Mouse (Mus musculus) G1E (cell line): ENCODE results near the gene Cebpe. TPM values are rescaled to one million over a fixed set of nuclear protein-coding genes. Genes with fewer than 3 reads are reported as not detected.
A peak's percentile ranks its signal among the peaks of the same experiment; 100 is the strongest.

Source experiments
- ATAC-seq: 2 replicates; pipeline ENCODE4 v1.8.0; 2016; ENCODE audit warnings: mild to moderate bottlenecking; ENCODE audit not compliant: insufficient number of reproducible peaks, poor library complexity, low FRiP score, severe bottlenecking; ENCODE audit errors: extremely low read depth
- DNase-seq: peaks from one replicate; pipeline ENCODE4 v3.0.0; 2012; ENCODE audit warnings: low spot score
- H3K27me3 ChIP-seq: 2 replicates; pipeline ENCODE4 v1.6.1; 2012; ENCODE audit warnings: mild to moderate bottlenecking, low read length, inconsistent platforms; ENCODE audit not compliant: insufficient read depth
- H3K36me3 ChIP-seq: replicated peaks from 2 replicates; pipeline ENCODE3; 2012; ENCODE audit warnings: mild to moderate bottlenecking, inconsistent platforms
- H3K4me1 ChIP-seq: 2 replicates; pipeline ENCODE4 v1.6.1; 2012; ENCODE audit warnings: low read depth, low read length, inconsistent platforms, mixed read lengths; ENCODE audit not compliant: insufficient read depth
- H3K4me3 ChIP-seq: 2 replicates; pipeline ENCODE4 v1.5.1; 2012; ENCODE audit warnings: low read depth, mild to moderate bottlenecking, inconsistent platforms, low read length, moderate library complexity, mixed read lengths
- H3K9me3 ChIP-seq: replicated peaks from 2 replicates; pipeline ENCODE4 v1.6.1; 2012; ENCODE audit warnings: inconsistent platforms
- CTCF ChIP-seq: IDR thresholded peaks from 2 replicates; pipeline ENCODE4 v1.5.1; 2012; ENCODE audit warnings: low read depth, low read length, inconsistent platforms, mixed read lengths
- GATA1 ChIP-seq: IDR thresholded peaks from 2 replicates; pipeline ENCODE4 v1.6.1; 2012; ENCODE audit warnings: borderline replicate concordance, low read length, inconsistent platforms, mixed read lengths
- GATA2 ChIP-seq: IDR thresholded peaks from 2 replicates; pipeline ENCODE4 v1.6.1; 2012; ENCODE audit warnings: low read depth, low read length, inconsistent platforms, borderline replicate concordance
- POLR2AphosphoS5 ChIP-seq: IDR thresholded peaks from 2 replicates; pipeline ENCODE4 v1.6.1; 2012; ENCODE audit warnings: low read depth, low read length, inconsistent platforms; ENCODE audit not compliant: insufficient replicate concordance
- TAL1 ChIP-seq: conservative IDR thresholded peaks from 2 replicates; pipeline ENCODE4 v1.6.1; 2012; ENCODE audit warnings: low read depth, low read length, inconsistent platforms, mixed read lengths
- polyA plus RNA-seq: library from polyadenylated mRNA; stranded (reverse); fragments of >175 nt; gene quantifications from 2 replicates; pipeline ENCODE4 v1.2.3, GENCODE M21; 2012
- total RNA-seq, 2 experiments: library from RNA; stranded (forward) in 1 of 2; stranded (reverse) in 1 of 2; fragments of 200-1000 nt in 1 of 2; fragments of >200 nt in 1 of 2; fragmentation: Nextera tagmentation in 1 of 2; gene quantifications; 2 replicates each; pipeline ENCODE4 v1.2.3; 2014 to 2017

The Cebpe gene
- total and polyA plus RNA-seq, 3 experiments = 0.16 to 11.1 (median 0.90) TPM

DNA sequence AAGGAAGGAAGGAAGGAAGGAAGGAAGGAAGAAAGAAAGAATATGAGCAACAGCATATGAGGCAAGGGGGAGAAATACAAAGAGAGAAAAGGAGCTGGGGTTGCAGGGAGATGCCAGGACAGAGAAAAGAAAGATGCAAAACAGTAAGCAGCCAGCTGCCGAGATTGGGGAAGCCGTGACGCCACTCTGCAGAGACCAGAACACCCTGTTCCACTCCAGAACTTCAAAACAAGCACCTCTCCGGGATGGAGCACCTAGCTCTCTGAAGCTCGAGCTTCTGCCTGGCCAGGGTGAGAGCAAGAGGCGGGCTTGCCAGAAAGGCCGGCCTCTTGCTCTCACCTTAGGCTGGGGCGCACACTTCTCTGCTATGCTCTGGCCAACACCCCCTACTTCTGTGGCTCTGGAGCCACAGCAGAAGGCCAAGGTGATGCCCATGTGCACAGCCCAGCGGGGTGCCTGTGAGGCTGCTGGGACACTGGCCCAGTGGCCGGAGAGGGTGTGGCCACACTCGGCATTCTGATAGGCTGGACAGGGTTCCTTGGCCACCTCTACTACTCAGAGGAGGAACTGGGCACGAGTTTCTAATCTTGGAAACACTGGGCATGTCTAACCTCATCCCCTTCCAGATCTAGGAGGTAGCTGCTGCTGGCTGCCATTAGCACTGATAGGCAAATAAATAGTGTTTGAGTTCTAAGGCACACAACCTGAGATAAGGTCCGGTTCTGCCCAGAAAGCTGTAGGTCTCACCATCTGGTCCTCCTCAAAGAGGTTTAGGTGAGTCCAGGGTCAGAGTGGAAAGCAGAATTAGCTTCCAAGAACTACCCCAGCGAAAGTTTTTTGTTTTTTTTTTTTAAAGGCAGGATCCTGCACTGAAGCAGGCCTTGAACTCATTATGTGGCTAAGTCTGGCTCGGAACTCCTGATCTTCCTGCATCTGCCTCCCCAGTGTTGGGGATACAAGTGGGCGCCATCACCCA, 36.3 kb upstream of the Cebpe start:
- Histone ChIP-seq H3K4me1 (peaks cover 89% of the 10 kb centered on the region), H3K36me3 (peaks cover 96% of the 10 kb centered on the region), H3K9me3 (no peaks in the 10 kb centered on the region), H3K27me3 (no peaks in the 10 kb centered on the region), H3K4me3 (no peak overlapping the region)
- ATAC-seq (no peak), DNase-seq (no peak)
- TF ChIP-seq GATA2 (no peak), CTCF (no peak), TAL1 (no peak), GATA1 (no peak), POLR2AphosphoS5 (no peak)

DNA sequence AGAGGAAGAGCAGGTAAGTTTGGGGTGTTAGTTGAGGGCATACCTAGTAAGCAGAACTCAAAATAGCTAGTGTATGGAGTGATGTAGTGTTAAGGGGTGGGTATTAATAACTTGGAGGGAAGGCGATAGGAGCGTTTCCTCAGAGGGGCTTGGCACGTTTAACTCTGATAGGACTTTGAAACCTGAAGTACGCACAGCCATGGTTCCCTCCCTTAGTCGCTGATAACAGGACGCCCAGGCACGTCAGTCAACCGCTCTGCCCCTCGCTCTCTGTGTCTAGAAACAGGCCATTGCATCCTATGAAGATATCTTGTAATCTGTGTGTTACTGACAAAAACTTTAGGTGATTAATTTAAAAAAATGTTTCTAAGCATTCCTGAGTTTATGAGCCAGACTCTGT, 34.1 kb upstream of the Cebpe start:
- TF ChIP-seq GATA2 = no peak
- no peak for TF ChIP-seq CTCF
- no peak for TF ChIP-seq TAL1
- TF ChIP-seq GATA1 = no peak
- TF ChIP-seq POLR2AphosphoS5 = no peak
- Histone ChIP-seq H3K27me3 (no peaks in the 10 kb centered on the region), H3K9me3 (no peaks in the 10 kb centered on the region), H3K4me1 (peaks cover 76% of the 10 kb centered on the region), H3K36me3 (peaks cover 96% of the 10 kb centered on the region), H3K4me3 (no peak overlapping the region)
- ATAC-seq (no peak), DNase-seq (peak; percentile 36)

DNA sequence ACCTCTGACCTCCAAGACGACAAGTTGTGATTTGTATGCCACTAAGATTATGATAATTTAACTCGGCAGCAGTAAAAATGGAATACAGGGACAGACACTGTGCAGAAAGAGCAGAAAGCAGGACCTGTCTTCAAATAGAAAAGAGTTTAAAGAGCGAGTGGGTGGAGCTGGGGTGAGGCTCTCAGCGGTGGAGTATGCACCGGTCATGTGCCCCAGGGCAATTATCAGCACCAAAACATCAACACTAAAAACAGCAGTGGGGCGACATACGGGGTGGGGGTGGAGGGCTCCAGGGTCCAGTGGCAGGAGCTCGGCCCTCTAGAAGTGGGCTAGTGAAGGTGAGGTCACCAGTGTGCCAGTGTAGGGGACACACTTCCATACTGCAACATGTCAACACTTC, 32.5 kb upstream of the Cebpe start:
- no peaks in the 10 kb centered on the region for H3K27me3 ChIP-seq
- no peaks in the 10 kb centered on the region for H3K9me3 ChIP-seq
- peak overlapping the region; percentile 30; the same call in 1 of the 2 replicates for H3K4me3 ChIP-seq
- peaks cover 92% of the 10 kb centered on the region for H3K36me3 ChIP-seq
- peaks cover 60% of the 10 kb centered on the region for H3K4me1 ChIP-seq
- ATAC-seq (peak; percentile 75), DNase-seq (peak; percentile 25)
- TF ChIP-seq GATA1 = no peak
- TF ChIP-seq POLR2AphosphoS5 = no peak
- no peak for TF ChIP-seq TAL1
- no peak for TF ChIP-seq CTCF
- TF ChIP-seq GATA2 = no peak

DNA sequence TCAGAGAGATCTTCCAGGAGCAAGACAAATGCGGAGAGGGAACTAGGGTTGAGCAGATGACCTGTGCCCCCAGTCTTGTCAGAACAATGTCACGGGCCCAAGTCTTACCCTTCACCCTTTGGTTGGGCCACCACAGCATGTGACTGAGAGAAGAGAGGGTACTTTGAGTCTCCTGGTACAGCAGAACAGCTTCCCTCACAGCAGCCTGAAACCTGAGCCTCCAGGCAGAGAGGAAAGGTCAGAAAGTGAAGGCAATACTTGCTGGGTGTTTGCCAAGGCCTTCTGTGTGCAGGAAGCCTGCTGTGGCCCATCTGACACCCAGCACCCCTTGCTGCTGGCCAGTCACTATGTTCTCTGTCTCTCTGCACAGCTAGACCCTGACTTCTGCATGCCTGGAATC, 30.4 kb upstream of the Cebpe start:
- Histone ChIP-seq H3K4me3 (no peak overlapping the region), H3K9me3 (no peaks in the 10 kb centered on the region), H3K36me3 (peaks cover 94% of the 10 kb centered on the region), H3K4me1 (peaks cover 46% of the 10 kb centered on the region), H3K27me3 (no peaks in the 10 kb centered on the region)
- DNase-seq (no peak), ATAC-seq (no peak)
- no peak for TF ChIP-seq GATA2
- no peak for TF ChIP-seq GATA1
- no peak for TF ChIP-seq TAL1
- TF ChIP-seq CTCF = no peak
- no peak for TF ChIP-seq POLR2AphosphoS5

DNA sequence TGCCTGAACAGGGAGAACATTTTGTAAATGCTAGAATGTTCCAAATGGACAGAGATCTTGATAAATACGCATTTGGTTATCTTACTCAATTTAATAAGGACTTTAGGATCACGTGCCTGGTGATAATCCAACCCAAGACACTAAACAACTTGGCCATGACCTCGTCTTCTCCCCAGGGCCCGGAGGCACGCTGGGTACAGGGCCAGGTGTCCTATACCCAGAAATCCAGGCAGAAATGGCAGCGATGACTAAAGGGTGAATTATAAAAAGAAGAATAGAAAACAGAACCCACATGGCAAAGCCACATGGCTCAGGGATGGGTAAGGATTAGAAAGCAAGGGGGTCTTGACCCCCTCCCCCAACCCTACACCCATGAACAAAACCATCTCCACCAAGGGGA, 29.7 kb upstream of the Cebpe start:
- DNase-seq (no peak), ATAC-seq (no peak)
- Histone ChIP-seq H3K4me1 (peaks cover 44% of the 10 kb centered on the region), H3K36me3 (peaks cover 94% of the 10 kb centered on the region), H3K9me3 (no peaks in the 10 kb centered on the region), H3K4me3 (no peak overlapping the region), H3K27me3 (no peaks in the 10 kb centered on the region)
- no peak for TF ChIP-seq GATA1
- TF ChIP-seq TAL1 = no peak
- no peak for TF ChIP-seq CTCF
- TF ChIP-seq GATA2 = no peak
- no peak for TF ChIP-seq POLR2AphosphoS5

DNA sequence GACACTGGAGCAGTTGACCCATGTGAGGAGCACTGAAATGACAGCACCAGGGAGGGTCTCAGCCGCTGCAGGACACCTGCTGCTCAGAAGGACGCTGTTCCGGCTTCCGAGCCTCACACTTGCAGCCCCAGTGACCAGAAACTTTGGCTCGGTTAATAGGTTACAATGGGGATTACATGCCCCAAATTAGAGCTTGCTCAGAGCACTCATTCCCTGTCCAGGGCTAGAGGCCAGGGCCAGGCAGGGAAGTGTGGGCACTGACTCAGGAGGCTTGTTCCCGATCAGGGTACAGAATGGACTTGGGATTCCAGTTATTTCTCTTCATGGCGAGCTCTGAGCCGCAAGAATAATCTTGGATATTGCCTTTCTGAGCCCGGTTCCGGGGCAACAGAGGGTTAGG, 25.7 kb upstream of the Cebpe start:
- ATAC-seq = no peak
- Histone ChIP-seq H3K9me3 (no peaks in the 10 kb centered on the region), H3K4me1 (peaks cover 15% of the 10 kb centered on the region), H3K36me3 (peaks cover 95% of the 10 kb centered on the region), H3K4me3 (no peak overlapping the region), H3K27me3 (no peaks in the 10 kb centered on the region)
- TF ChIP-seq GATA1 = no peak
- TF ChIP-seq POLR2AphosphoS5 = no peak
- no peak for TF ChIP-seq CTCF
- no peak for TF ChIP-seq GATA2
- no peak for TF ChIP-seq TAL1
- DNase-seq = no peak
